Mouse (Mus musculus) neutrophil, adult 5-6 weeks (primary cell): ENCODE results near the gene Mbd4. TPM values are rescaled to one million over a fixed set of nuclear protein-coding genes. Genes with fewer than 3 reads are reported as not detected.
A peak's percentile ranks its signal among the peaks of the same experiment; 100 is the strongest.

Experiments used
- ATAC-seq: fragments of 151-379, 151-347 bp; 2 replicates; pipeline ENCODE4 v1.8.0; 2017; ENCODE audit warnings: mild to moderate bottlenecking, moderate TSS enrichment; ENCODE audit not compliant: insufficient number of reproducible peaks, poor library complexity, low FRiP score, severe bottlenecking; ENCODE audit errors: extremely low read depth
- total RNA-seq: library from RNA; stranded (forward); fragments of 200-1000 nt; gene quantifications from 2 replicates; pipeline ENCODE4 v1.2.3, GENCODE M21; 2017

Mbd4 gene
- total RNA-seq, 1 experiment from 2014 or later, result 34.9 TPM

- no peak for ATAC-seq
Measured at GRCm38 (mm10) chr6:115865246-115865645, 12.1 kb upstream of the Mbd4 start.

GRCm38 (mm10) chr6:115863340-115863841 lies 10.2 kb upstream of the Mbd4 start:
- no peak for ATAC-seq

- ATAC-seq, result no peak
Measured at GRCm38 (mm10) chr6:115860027-115860556, 6.9 kb upstream of the Mbd4 start.

- ATAC-seq, result no peak
Measured at GRCm38 (mm10) chr6:115859258-115859657, 6.1 kb upstream of the Mbd4 start.

- ATAC-seq, result no peak
Measured at GRCm38 (mm10) chr6:115856361-115856745, 3.2 kb upstream of the Mbd4 start.

- no peak for ATAC-seq
Measured at GRCm38 (mm10) chr6:115855733-115856360, 2.7 kb upstream of the Mbd4 start.

- no peak for ATAC-seq
Measured at GRCm38 (mm10) chr6:115854432-115854831, 1.3 kb upstream of the Mbd4 start.

GRCm38 (mm10) chr6:115853985-115854384 lies 814 bp upstream of the Mbd4 start:
- ATAC-seq, result no peak

GRCm38 (mm10) chr6:115852446-115853090 lies 603 bp downstream of the Mbd4 start:
- ATAC-seq, result no peak

- no peak for ATAC-seq
Measured at GRCm38 (mm10) chr6:115848598-115849304, 4.4 kb downstream of the Mbd4 start.

GRCm38 (mm10) chr6:115846640-115847411 lies 6.3 kb downstream of the Mbd4 start:
- ATAC-seq, result peak; percentile 90

GRCm38 (mm10) chr6:115845006-115845405 lies 8.2 kb downstream of the Mbd4 start:
- no peak for ATAC-seq

GRCm38 (mm10) chr6:115838745-115839144 lies 14.4 kb downstream of the Mbd4 start:
- ATAC-seq, result no peak

GRCm38 (mm10) chr6:115838161-115838597 lies 15.0 kb downstream of the Mbd4 start, which contains the start of gene Efcab12:
Gene Efcab12, minus strand, starts transcription at chr6:115838412.
- peak; percentile 66; the same call in 1 of the 2 replicates for ATAC-seq

GRCm38 (mm10) chr6:115833861-115834260 lies 19.3 kb downstream of the Mbd4 start:
- no peak for ATAC-seq

- no peak for ATAC-seq
Measured at GRCm38 (mm10) chr6:115832152-115832850, 20.9 kb downstream of the Mbd4 start.

GRCm38 (mm10) chr6:115830779-115831601 lies 22.2 kb downstream of the Mbd4 start:
- 0 out of 2 replicates have a peak, but pooled peaks have one; percentile 26 for ATAC-seq
